Mouse (Mus musculus): Measurements from ENCODE around the gene Il1rapl2.
"Not testable (repeated sequence)": the region's sequence is repeated elsewhere in the genome, so short reads cannot be mapped to it uniquely, and the experiment has no call there.

Gene Il1rapl2

DNA sequence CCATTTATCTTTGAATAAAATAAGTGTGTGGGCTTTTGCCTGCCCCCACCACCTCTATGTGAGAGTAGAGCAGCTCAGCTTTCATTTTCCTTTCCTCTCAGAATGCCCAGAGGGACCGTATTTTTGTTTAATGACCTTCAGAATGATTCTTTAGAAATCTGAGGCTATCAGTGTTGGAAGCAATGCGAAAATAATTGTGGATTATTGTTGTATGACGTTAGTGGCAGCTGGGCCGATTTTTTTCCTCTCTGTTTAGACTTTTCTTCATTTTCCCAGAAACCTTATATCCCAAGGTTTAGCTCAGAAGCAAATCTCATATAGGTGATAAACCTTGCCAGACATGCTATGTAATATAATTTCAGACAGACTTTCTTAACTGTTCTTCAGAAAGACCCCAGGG, 664.2 kb downstream of the Il1rapl2 start:
- no peak for DNase-seq

DNA sequence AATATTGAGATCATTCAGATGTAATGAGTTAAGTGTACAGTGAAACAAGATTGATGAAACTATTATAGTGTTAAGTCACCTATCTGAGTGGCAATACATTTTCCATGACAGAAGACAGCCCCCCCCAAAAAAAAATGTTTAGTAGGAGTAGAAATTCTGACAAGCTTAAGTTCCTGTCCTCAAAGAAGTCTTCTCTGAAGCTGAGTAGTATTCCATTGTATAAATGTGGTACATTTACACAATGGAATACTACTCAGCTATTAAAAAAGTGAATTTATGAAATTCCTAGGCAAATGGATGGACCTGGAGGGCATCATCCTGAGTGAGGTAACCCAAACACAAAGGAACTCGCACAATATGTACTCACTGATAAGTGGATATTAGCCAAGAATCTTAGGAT, 778.3 kb downstream of the Il1rapl2 start:
- not testable (repeated sequence) for DNase-seq

DNA sequence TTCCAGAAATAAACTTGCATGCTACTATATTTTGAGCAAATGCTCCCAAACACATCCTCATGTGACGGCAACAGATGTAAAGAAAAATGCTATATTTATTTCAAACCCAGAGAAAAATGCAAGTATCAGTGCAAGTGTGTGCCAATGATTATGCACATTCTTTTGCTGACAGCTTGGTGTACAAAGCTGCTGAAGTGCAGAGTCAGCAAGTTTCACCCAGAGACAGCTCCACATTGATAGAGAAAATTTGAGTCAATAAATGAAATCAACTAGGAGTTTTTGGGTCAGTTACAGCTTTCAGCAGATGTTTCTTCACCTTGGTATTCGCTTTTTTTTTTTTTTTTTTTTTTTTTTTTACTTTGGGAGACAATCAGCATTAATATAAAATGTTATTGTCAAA, 863.4 kb downstream of the Il1rapl2 start:
- no peak for DNase-seq

DNA sequence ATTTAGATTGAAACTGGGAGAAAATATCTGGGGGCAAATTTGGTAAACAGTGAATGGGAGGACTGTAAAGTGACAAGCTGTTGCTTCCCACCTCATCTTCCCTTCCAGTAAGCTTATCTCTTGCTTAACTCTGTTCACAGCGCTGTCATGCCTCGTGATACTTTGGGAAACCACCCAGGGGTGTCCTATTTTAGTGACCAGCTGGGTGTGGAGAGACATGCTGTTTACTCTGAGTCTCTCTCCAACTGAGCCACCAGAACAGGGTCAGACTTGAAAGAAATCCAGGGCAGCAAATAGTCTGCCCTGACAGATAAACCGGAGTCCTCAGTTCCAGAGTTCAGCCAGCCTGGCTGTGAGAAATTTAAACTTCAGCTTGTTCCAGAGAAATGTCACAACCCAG, 867.5 kb downstream of the Il1rapl2 start:
- peak; percentile 4 to 7 for DNase-seq

DNA sequence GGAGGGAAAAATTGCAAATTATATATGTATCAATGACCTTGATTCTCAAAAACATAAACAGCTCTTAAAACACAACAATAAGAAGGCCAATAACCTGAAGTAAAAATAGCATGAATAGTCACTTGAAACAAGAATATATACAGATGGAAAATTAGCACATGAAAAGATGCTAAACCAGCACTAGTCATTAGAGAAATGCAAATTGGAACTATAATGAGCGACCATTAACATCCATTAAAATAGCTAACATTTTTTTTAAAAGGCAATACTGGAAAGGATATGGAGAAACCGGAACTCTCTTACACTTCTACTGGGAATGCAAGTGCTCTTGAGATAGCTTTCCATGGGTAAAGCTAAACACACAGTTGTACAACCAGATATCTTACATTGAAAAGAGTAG, 879.4 kb downstream of the Il1rapl2 start:
- DNase-seq: no peak

DNA sequence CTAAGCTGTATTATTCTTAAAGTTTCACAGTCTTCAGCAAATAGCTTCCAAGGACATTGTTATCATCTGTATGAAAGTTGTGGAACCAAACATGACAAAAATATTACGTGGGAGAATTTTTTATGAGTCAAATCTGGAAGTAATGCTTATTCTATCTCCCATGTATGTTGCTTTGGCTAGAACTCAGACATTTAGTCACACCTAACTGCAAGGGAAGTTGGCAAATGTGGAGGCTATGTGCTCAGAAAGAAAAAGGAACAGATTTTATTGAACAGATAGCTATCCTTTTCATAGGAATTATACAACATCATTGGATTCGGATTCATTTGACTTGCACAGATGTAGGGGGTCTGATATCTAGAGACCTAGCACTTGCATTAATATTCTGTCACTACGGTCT, 908.1 kb downstream of the Il1rapl2 start:
- no peak for DNase-seq

DNA sequence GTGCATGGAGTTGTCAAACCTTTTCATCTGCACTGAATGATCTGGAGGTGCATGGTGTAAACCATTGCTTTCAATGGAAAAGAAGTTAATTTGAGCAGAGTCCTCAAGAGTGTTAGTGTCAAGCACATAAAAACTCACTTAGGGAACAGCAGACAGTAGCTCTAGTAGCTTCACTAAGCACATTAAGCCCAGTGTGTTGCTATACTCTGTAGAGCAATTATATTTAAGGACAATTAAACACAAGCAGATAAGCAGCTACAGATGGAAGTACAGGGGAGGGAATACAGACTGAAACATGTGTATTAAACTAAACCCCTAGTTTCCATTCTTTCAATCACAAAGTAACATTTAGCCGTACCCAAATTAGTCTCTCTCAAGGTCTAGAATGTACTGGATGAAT, 930.1 kb downstream of the Il1rapl2 start:
- no peak for DNase-seq

DNA sequence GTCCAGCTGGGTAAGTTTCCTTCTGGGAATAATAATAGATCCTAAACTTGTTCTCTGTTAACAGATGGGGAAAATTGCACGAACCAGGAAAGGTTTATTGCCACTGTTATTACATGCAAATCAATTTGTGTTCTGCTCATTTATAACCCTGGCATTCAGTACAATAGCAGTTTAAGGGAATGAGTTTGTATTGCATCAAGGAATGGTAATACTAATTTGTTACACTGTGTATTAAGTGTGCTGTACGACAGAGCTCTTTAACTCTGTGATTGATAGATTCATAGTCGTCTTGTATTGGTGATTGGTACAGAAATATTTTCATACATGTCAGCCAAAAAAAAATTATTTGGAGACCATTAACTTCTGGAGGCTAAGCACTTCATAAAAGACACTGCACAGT, 934.6 kb downstream of the Il1rapl2 start:
- no peak for DNase-seq

DNA sequence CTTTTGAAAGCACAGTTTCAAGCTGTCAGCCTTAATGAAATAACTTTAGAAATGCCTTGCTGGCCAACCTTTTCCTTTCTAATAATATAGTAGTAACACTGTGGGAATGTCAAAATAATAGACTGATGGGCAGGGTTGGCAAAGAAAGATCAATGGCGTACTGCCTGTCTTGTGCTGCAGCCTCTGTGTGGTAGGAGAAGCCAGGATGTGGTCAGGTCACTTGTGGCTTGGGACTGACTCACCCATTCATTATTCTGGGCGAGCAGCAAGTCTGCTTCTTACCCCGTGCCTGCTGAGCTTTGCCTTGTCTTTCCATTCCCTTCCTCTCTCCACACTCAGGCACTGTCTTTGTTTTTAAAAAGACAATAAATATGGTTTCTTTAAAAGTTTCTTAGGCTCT, 1049.7 kb downstream of the Il1rapl2 start:
- DNase-seq: no peak

DNA sequence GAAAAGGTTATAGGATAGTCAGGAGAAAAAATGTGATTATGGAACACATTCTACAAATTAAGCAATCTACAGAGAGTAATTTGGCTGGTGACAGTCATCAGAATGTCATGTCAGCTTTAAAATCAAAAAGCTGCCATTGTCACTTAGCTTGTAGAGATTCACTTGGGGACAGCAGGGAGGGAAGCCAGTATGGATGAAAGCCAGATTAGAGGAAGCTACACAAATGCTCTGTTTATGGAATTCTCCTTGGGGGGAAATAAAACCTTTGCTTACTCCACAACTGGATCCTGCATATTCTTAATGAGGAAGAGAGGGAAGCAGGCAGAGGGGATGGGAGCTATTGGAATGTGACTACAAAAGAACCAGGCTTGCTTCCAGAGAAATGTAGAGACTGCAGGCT, 1054.9 kb downstream of the Il1rapl2 start:
- no peak for DNase-seq

DNA sequence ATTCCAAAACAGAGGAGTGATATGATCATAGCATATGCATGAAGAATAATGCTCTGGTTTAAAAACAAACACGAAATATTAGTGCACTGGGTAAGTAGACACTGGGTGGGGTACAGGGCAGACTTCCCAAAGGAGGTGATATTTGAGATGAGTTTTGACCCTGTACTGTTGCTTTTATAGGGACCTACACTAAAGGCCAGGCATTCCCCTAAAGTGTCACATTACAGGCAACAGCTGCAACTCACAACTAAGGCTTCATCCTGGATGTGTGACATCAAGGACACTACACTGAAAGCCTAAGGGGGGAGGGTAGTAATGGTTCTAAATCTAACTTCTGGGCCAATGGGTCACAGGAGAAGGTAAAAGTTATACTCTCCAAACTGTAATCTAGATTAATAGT, 1152.0 kb downstream of the Il1rapl2 start:
- DNase-seq: no peak

DNA sequence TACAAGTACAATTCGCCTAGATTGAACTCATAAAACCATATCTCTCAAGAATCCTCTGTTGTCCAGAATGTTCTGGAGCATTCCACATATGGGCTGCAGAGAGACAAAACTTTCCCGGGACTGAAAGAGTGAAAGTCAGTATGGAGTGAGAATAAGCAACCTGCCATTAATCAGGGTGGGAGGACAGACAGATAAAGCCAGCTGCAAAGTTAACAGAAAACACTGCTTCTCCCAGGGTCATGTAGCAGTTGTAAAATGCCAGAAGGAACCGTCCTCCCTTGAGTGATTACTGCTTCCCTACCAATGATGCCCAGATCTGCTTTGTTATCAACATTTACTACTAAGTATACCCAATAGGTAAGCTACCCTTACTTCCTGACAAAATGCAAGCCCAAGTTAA, 1230.5 kb downstream of the Il1rapl2 start:
- DNase-seq: no peak

DNA sequence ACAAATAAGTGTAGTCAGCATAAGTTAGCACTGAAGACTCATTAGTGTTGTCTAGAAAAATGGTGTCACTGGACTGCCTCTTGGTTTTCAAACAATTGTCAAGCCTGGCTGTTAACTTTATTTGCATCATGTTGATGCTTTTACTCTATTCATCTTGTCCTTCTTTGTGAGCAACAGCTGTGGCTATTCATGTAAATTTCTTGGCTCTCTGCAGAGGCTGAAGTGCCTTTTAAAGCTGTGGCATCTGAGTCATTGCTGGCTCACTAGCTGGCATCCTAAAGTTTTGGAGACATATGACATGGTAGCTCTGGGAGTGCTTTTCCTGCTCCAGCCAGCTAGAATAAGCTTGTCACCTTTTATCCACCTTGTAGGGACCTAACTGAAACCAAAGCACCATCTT, 1261.5 kb downstream of the Il1rapl2 start:
- DNase-seq: no peak

DNA sequence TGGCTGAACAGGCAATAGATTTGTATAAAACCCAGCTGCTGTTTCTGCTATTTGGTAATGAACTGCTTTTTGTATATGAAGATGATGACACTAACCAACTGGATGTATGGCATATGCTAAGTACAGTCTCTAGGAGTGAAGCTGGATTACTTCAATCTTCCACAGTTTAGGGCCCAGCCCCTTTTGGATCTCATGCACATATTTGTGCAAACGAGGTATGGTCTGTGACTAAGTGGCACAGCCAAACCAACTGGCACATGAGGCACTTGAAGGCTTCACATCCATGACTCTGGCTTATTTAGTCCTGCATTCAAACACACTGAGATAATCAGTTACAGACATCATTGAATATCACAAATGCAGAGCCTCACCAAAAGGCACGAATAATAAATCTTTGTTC, 1263.5 kb downstream of the Il1rapl2 start:
- DNase-seq: no peak

DNA sequence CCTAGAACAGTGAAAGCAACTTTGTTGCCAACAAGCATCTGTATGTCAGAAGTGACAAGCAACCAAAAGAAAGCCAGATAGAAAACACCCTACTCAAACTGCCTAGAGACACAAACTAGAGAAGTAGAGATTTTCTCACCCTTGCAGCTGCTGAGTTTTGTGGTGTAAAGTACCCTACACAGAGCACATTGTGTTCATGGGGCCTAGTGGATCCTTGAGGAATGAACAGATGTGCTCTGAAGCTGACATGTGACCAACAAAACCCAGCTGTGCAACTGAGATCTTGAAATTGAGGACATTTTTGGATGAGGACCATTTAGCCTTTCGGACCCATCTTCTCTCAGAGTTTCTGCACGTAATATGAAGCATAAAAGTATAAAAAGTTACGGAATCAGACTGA, 1268.0 kb downstream of the Il1rapl2 start:
- peak in 1 of 2 experiments; percentile 1 for DNase-seq
